Mouse (Mus musculus): ENCODE results near the gene Cit.

Cit gene

GRCm38 (mm10) chr5:115851029-115851365 is 5.9 kb downstream of the Cit start:
- no peak for DNase-seq (ENCODE audit: low spot score in 2 of 2)

- no peak for DNase-seq (ENCODE audit: low spot score in 2 of 2)
Measured at GRCm38 (mm10) chr5:115852431-115852830, 7.4 kb downstream of the Cit start.

GRCm38 (mm10) chr5:115853691-115854090 is 8.6 kb downstream of the Cit start:
- no peak for DNase-seq (ENCODE audit: low spot score in 2 of 2)

- DNase-seq (ENCODE audit: low spot score in 2 of 2) = no peak
Measured at GRCm38 (mm10) chr5:115854370-115854769, 9.3 kb downstream of the Cit start.

GRCm38 (mm10) chr5:115858652-115859051 is 13.6 kb downstream of the Cit start:
- DNase-seq (ENCODE audit: low spot score in 2 of 2) = no peak

- DNase-seq (ENCODE audit: low spot score in 2 of 2) = no peak
Measured at GRCm38 (mm10) chr5:115859461-115859860, 14.4 kb downstream of the Cit start.

GRCm38 (mm10) chr5:115861991-115862390 is 16.9 kb downstream of the Cit start:
- DNase-seq (ENCODE audit: low spot score in 2 of 2) = no peak

GRCm38 (mm10) chr5:115862439-115862838 is 17.4 kb downstream of the Cit start:
- no peak for DNase-seq (ENCODE audit: low spot score in 2 of 2)

- no peak for DNase-seq (ENCODE audit: low spot score in 2 of 2)
Measured at GRCm38 (mm10) chr5:115866296-115866695, 21.2 kb downstream of the Cit start.

- no peak for DNase-seq (ENCODE audit: low spot score in 2 of 2)
Measured at GRCm38 (mm10) chr5:115868540-115868939, 23.5 kb downstream of the Cit start.

- DNase-seq (ENCODE audit: low spot score in 2 of 2) = no peak
Measured at GRCm38 (mm10) chr5:115869198-115869597, 24.1 kb downstream of the Cit start.

- no peak for DNase-seq (ENCODE audit: low spot score in 2 of 2)
Measured at GRCm38 (mm10) chr5:115871153-115871552, 26.1 kb downstream of the Cit start.

- no peak for DNase-seq (ENCODE audit: low spot score in 2 of 2)
Measured at GRCm38 (mm10) chr5:115872106-115872505, 27.0 kb downstream of the Cit start.

GRCm38 (mm10) chr5:115872956-115873355 is 27.9 kb downstream of the Cit start:
- no peak for DNase-seq (ENCODE audit: low spot score in 2 of 2)

GRCm38 (mm10) chr5:115877425-115877824 is 32.3 kb downstream of the Cit start:
- no peak for DNase-seq (ENCODE audit: low spot score in 2 of 2)

GRCm38 (mm10) chr5:115882165-115882564 is 37.1 kb downstream of the Cit start:
- DNase-seq (ENCODE audit: low spot score in 2 of 2) = no peak

- no peak for DNase-seq (ENCODE audit: low spot score in 2 of 2)
Measured at GRCm38 (mm10) chr5:115884429-115884828, 39.4 kb downstream of the Cit start.

GRCm38 (mm10) chr5:115893772-115894171 is 48.7 kb downstream of the Cit start:
- no peak for DNase-seq (ENCODE audit: low spot score in 2 of 2)

GRCm38 (mm10) chr5:115897036-115897435 is 52.0 kb downstream of the Cit start:
- DNase-seq (ENCODE audit: low spot score in 2 of 2) = no peak

GRCm38 (mm10) chr5:115907037-115908009 is 62.2 kb downstream of the Cit start:
- DNase-seq (ENCODE audit: low spot score in 2 of 2) = peak in 1 of 2 experiments; percentile 51

GRCm38 (mm10) chr5:115908251-115908650 is 63.2 kb downstream of the Cit start:
- DNase-seq (ENCODE audit: low spot score in 2 of 2) = peak; percentile 33 to 58

- DNase-seq (ENCODE audit: low spot score in 2 of 2) = no peak
Measured at GRCm38 (mm10) chr5:115908699-115909098, 63.6 kb downstream of the Cit start.

- peak in 1 of 2 experiments; percentile 56 for DNase-seq (ENCODE audit: low spot score in 2 of 2)
Measured at GRCm38 (mm10) chr5:115909106-115909505, 64.0 kb downstream of the Cit start.
